Mouse (Mus musculus) forebrain, embryonic 11.5 days (tissue): Measurements from ENCODE around the gene Ppp1r15a. TPM values are rescaled to one million over a fixed set of nuclear protein-coding genes. Genes with fewer than 3 reads are reported as not detected.

Source experiments
- ATAC-seq: fragments of 200-750 bp; cut with Nextera tagmentation; replicated peaks from 2 replicates; pipeline ENCODE4 v1.8.0; 2017; ENCODE audit warnings: moderate TSS enrichment; ENCODE audit not compliant: low FRiP score
- DNase-seq: peaks from one replicate; pipeline ENCODE4 v3.0.0-alpha.2; 2017; ENCODE audit warnings: low spot score
- H3K27ac ChIP-seq: fragments of 300-500 bp; sonication (generic); 2 replicates; pipeline ENCODE4 v1.5.1; 2014; ENCODE audit warnings: low read depth, low read length
- H3K27me3 ChIP-seq: fragments of 300-500 bp; sonication (generic); 2 replicates; pipeline ENCODE4 v1.6.1; 2014; ENCODE audit warnings: mild to moderate bottlenecking, low read length, mixed read lengths; ENCODE audit not compliant: control insufficient read depth, insufficient read depth
- H3K36me3 ChIP-seq: fragments of 300-500 bp; sonication (generic); 2 replicates; pipeline ENCODE4 v1.6.1; 2014; ENCODE audit warnings: mild to moderate bottlenecking, low read length, moderate library complexity, mixed read lengths; ENCODE audit not compliant: control insufficient read depth, insufficient read depth
- H3K4me1 ChIP-seq: fragments of 300-500 bp; sonication (generic); replicated peaks from 2 replicates; pipeline ENCODE4 v1.6.1; 2014; ENCODE audit warnings: low read length, mixed read lengths; ENCODE audit not compliant: control insufficient read depth, insufficient read depth
- H3K4me2 ChIP-seq: fragments of 300-500 bp; sonication (generic); 2 replicates; pipeline ENCODE4 v1.6.1; 2014; ENCODE audit warnings: low read depth, mild to moderate bottlenecking, low read length, moderate library complexity, mixed read lengths; ENCODE audit not compliant: severe bottlenecking
- H3K4me3 ChIP-seq: fragments of 300-500 bp; sonication (generic); 2 replicates; pipeline ENCODE4 v1.5.1; 2014; ENCODE audit warnings: low read depth, low read length
- H3K9ac ChIP-seq: fragments of 300-500 bp; sonication (generic); 2 replicates; pipeline ENCODE4 v1.6.1; 2014; ENCODE audit warnings: low read length
- H3K9me3 ChIP-seq: fragments of 300-500 bp; sonication (generic); 2 replicates; pipeline ENCODE4 v1.6.1; 2016; ENCODE audit warnings: low read length, mixed read lengths; ENCODE audit not compliant: control insufficient read depth
- WGBS: fragments of 180-500 bp; shearing (Covaris S2); extraction: QIAGEN DNeasy Blood & Tissue Kit; methylation state at CpG from one replicate; pipeline ENCODE4 v1.1.7; 2014; 5-methylcytosine and 5-hydroxymethylcytosine counted together
- polyA plus RNA-seq: library from polyadenylated mRNA; unstranded; fragments of >200 nt; fragmentation: Nextera tagmentation; extraction: Ambion mirVana; gene quantifications from 2 replicates; pipeline ENCODE4 v1.2.1, GENCODE M21; 2014

Ppp1r15a gene
- polyA plus RNA-seq, 1 experiment from 2014 or later, result 17.8 TPM

DNA sequence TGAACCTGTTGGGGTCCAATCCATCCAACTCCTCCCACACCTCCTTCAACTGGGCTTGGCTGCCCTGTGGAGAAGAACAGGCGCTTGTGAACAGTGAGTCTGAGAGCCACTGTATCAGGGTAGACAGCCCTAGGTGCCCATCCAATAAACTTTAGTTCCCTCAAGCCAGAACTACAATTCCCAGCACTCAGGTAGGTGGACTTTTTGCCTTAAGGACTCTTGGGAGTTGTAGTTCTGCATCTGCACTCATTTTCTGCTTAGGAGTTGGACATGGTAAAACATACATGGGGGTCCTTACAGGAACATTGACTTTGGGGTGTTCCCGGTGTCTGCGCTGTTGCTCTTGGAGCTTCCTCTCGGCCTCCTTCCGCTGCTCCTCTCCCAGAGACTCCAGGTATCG, 27.6 kb downstream of the Ppp1r15a start:
- no peak overlapping the region for H3K4me2 ChIP-seq
- H3K36me3 ChIP-seq, result peaks cover 6% of the 10 kb centered on the region; the same call in 1 of the 2 replicates
- WGBS, result 95% methylated on average over 6 of the region's 6 CpGs
- ATAC-seq (no peak), DNase-seq (no peak)
- no peak overlapping the region for H3K9ac ChIP-seq
- H3K4me1 ChIP-seq, result no peaks in the 10 kb centered on the region
- H3K4me3 ChIP-seq, result no peak overlapping the region
- no peaks in the 10 kb centered on the region for H3K27me3 ChIP-seq
- H3K9me3 ChIP-seq, result no peaks in the 10 kb centered on the region
- no peak overlapping the region for H3K27ac ChIP-seq

DNA sequence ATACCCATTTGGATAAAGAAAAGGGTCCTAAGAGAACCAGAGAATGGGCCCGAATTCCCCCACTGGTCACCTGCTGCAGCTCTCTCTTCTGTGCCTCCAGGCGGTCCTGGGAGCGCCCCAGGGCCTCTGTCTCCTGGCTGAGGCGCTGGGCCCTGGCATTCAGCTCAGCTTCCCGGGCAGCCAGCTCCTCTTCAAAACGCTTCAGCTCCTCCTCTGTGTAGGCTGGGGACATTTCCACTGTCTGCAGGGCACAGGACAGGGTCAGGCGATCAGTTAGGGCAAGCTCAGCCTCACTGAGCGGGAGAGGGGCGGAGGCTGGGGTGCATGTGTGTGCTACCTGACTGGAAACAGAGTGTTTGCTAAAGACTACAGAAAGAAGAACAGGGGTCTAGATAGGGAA, 31.5 kb downstream of the Ppp1r15a start:
- WGBS, result 88% methylated on average over 9 of the region's 9 CpGs
- ATAC-seq, result no peak
- peaks cover 5% of the 10 kb centered on the region; the same call in 1 of the 2 replicates for H3K4me1 ChIP-seq
- no peak overlapping the region for H3K4me3 ChIP-seq
- no peaks in the 10 kb centered on the region; the same call in 1 of the 2 replicates for H3K27me3 ChIP-seq
- H3K9me3 ChIP-seq, result no peaks in the 10 kb centered on the region
- H3K4me2 ChIP-seq, result no peak overlapping the region
- no peak overlapping the region for H3K27ac ChIP-seq
- H3K36me3 ChIP-seq, result peaks cover 7% of the 10 kb centered on the region; the same call in 1 of the 2 replicates
- DNase-seq, result no peak
- H3K9ac ChIP-seq, result no peak overlapping the region

DNA sequence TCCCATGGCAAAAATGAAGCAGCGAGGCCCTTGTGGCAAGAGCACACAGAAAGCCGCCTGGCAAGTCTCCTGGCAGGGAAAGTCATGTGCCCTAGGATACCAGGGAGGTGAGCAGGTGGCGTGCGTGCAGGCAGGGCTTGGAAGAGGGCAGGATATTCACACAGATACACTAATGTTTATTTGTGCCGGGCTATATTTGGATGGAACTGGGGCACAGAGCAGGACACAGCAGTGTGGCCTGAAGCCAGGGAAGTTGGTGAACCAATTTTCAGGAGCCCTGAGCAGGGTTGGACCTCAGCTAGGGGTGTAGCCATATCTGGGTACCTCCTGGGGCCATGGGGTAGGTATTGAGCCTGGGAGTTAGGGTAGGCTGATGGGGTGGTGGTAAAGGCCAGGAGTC, 33.1 kb downstream of the Ppp1r15a start:
- Histone ChIP-seq H3K36me3 (peaks cover 3% of the 10 kb centered on the region; the same call in 1 of the 2 replicates), H3K9ac (no peak overlapping the region), H3K9me3 (no peaks in the 10 kb centered on the region), H3K4me1 (peaks cover 8% of the 10 kb centered on the region), H3K27ac (no peak overlapping the region), H3K4me3 (no peak overlapping the region), H3K27me3 (no peaks in the 10 kb centered on the region; the same call in 1 of the 2 replicates), H3K4me2 (no peak overlapping the region)
- WGBS, result 94% methylated on average over 5 of the region's 5 CpGs
- DNase-seq, result no peak
- ATAC-seq, result no peak

DNA sequence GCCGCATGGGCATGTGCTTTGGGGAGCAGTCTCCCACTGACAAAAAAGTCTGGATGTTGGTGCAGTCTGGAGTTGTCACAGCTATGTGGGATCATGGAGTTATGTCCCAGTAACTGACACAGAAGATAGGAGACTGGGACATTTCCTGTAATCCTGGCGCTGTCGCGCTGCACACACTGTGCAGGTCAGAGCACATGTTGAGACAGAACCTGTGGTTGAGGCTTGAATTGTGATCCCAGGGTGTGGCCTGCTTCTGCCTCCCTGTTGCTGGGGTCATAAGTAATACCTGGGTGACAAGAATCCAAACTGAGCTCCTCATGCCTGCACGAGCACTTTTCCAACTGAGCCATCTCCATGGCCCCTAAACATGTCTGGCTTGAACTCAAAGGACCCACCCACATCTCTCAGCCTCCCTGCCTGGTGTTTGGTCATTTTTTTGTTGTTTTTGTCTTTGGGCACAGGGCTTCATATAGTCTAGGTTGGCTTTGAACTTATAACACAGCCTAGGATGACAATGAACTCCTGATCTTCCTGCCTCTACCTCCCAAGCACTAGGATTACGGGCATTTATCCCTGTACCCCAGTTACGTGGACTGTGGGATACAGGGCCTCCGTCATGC, 33.7 kb downstream of the Ppp1r15a start:
- H3K4me1 ChIP-seq, result peaks cover 11% of the 10 kb centered on the region
- no peak overlapping the region for H3K27ac ChIP-seq
- no peaks in the 10 kb centered on the region for H3K9me3 ChIP-seq
- no peak overlapping the region for H3K9ac ChIP-seq
- H3K4me2 ChIP-seq, result no peak overlapping the region
- H3K36me3 ChIP-seq, result peaks cover 3% of the 10 kb centered on the region; the same call in 1 of the 2 replicates
- ATAC-seq (no peak), DNase-seq (no peak)
- WGBS, result 94% methylated on average over 8 of the region's 8 CpGs
- no peak overlapping the region for H3K4me3 ChIP-seq
- H3K27me3 ChIP-seq, result no peaks in the 10 kb centered on the region; the same call in 1 of the 2 replicates

DNA sequence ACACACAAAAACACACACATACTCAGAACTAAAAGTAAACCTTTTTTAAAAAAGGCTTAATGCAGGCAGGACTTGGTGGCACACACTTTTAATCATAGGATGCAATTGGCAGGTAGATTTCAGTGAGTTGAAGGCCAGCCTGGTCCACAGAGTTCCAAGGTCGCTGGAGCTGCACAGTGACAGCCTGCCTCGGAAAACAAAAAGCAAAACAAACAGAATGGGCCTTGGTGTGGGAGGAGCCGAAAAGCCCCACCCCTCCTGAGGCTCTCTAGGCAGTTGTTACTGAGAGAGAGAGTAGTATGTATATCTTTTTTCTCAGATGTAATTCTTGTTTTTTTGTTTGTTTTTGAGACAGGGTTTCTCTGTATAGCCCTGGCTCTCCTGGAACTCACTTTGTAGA, 34.8 kb downstream of the Ppp1r15a start:
- H3K9ac ChIP-seq, result no peak overlapping the region

DNA sequence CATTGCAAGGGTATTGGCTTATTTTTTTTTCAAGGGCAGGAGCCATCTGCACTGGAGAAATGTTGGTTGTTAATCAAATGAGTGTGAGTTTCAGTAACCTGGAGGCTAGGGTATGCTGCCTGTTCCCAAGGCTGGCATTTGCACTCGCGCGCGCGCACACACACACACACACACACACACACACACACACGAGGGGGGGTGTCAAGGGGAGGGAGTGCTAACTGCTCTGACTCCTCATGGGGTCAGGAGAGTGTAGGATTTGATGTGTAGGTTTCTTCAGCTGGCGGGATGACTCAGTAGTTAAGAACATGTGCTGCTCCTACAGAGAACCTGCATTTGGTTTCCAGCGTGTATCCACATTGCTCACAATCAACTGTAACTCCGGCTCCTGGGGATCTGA, 35.2 kb downstream of the Ppp1r15a start:
- no peaks in the 10 kb centered on the region for H3K9me3 ChIP-seq
- H3K4me1 ChIP-seq, result peaks cover 11% of the 10 kb centered on the region
- H3K36me3 ChIP-seq, result peaks cover 3% of the 10 kb centered on the region; the same call in 1 of the 2 replicates
- H3K27ac ChIP-seq, result no peak overlapping the region
- WGBS, result 49% methylated on average over 9 of the region's 9 CpGs
- no peak for ATAC-seq
- DNase-seq, result peak; percentile 63
- no peak overlapping the region for H3K9ac ChIP-seq
- H3K4me3 ChIP-seq, result no peak overlapping the region
- H3K4me2 ChIP-seq, result no peak overlapping the region
- no peaks in the 10 kb centered on the region; the same call in 1 of the 2 replicates for H3K27me3 ChIP-seq

More for the DNA sequence above, 34.8 kb downstream of the Ppp1r15a start:
- Histone ChIP-seq H3K27ac (no peak overlapping the region), H3K4me2 (no peak overlapping the region), H3K27me3 (no peaks in the 10 kb centered on the region; the same call in 1 of the 2 replicates), H3K4me3 (no peak overlapping the region), H3K36me3 (peaks cover 3% of the 10 kb centered on the region; the same call in 1 of the 2 replicates), H3K9me3 (no peaks in the 10 kb centered on the region), H3K4me1 (peaks cover 11% of the 10 kb centered on the region)
- DNase-seq (no peak), ATAC-seq (no peak)
- 33% methylated on average over 3 of the region's 3 CpGs for WGBS

DNA sequence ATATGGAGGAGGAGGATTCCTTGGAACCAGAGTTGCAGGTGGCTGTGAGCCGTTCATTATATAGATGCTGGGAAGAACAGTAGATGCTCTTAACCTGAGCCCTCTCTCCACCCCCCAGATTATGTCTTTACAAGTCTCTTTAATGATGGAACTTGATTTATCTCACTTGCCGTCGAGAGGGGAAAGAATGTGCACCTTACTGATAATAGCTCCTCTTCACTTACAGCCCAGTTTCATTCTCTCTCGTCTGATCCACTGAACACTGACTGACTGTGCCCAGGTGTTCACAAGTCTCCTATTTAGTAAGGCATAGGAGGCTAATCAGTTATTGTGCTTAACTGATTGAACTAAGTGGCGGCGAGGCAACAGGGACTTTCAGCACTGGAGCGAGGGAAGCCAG, 36.5 kb downstream of the Ppp1r15a start:
- WGBS, result 90% methylated on average over 7 of the region's 7 CpGs
- Histone ChIP-seq H3K4me2 (no peak overlapping the region), H3K4me3 (no peak overlapping the region), H3K36me3 (peaks cover 3% of the 10 kb centered on the region; the same call in 1 of the 2 replicates), H3K9me3 (no peaks in the 10 kb centered on the region), H3K27ac (no peak overlapping the region), H3K27me3 (no peaks in the 10 kb centered on the region; the same call in 1 of the 2 replicates), H3K9ac (no peak overlapping the region), H3K4me1 (peaks cover 11% of the 10 kb centered on the region)
- ATAC-seq, result no peak
- no peak for DNase-seq

DNA sequence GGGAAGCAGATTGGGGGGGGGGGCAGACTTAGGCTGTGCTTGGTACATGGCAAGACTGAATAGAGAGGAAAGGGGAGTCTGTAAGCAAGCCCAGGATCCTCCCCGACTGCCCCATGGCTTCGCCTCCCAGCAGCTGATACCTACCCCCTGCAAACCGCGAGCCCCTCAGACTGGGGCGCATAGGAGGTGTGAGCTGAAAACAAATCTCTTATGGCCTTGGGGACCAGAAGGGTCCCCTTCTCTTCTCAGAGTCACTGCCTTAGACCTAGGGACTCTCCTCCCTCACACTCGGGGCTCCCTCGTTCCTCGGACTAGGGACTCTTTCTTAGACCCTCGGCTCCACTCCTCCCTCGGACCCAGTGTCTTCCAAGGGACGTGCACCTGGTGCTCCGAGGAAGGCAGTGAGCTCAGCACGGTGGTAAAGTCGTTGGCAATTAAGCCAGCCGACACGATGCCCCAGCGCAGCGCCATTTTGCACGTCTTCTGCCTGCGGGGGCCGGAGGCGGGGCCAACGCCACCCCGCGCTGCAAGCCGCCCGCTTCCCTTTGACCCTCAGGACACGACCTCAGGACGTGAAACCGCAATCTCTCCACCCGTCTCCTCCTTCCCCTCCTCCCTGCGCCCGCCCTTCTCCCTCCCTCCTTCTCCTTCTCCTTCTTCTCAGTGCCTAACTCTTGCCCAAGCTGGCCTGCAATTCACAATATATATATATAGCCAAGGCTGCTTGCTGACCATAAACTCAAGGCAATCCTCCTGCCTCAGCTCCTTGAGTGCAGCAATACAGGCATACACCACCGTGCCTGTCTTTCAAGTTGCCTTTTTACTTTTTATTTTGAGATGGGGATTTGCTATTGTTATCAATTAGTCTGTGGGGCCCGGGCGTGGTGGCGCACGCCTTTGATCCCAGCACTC, 37.5 kb downstream of the Ppp1r15a start, which contains the start of gene Dhdh:
Gene Dhdh (minus strand): TSS at position 513 of the 912 bp plus-strand sequence.
- Histone ChIP-seq H3K4me3 (peak within 1 kb of the TSS; percentile 42), H3K36me3 (peaks cover 1% of the 10 kb centered on the region; the same call in 1 of the 2 replicates), H3K9ac (peak within 1 kb of the TSS; percentile 72), H3K27ac (peak within 1 kb of the TSS; percentile 41; the same call in 1 of the 2 replicates), H3K9me3 (no peaks in the 10 kb centered on the region), H3K27me3 (no peaks in the 10 kb centered on the region; the same call in 1 of the 2 replicates), H3K4me2 (peak within 1 kb of the TSS; percentile 71), H3K4me1 (peaks cover 11% of the 10 kb centered on the region)
- WGBS, result 8% methylated on average over 38 of the region's 38 CpGs
- ATAC-seq (peak; percentile 60), DNase-seq (peak; percentile 83)
